8 mouse cellular contexts compared by ENCODE assay signal in the genomic region with DNA sequence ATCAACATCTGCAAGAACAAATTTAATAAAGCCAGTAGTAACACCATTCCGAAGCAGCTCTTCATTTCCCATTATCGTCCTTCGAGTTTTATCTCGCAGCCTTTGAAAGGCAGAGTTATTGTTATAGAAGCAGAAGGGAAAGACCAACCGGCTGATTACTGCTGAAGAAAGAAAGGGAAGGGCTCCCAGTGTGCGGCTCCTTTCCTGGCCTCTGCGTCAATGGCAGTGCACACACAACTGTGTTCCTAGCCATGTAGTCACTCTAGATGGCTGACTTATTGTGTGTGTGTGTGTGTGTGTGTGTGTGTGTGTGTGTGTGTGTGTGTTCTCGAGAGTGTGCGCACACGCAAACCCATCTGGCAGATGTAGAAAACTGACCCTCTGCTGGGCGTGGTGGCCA. TPM values are rescaled to one million over a fixed set of nuclear protein-coding genes. Genes with fewer than 3 reads are reported as not detected.
A peak's percentile ranks its signal among the peaks of the same experiment; 100 is the strongest.
DNase-seq lines count a peak whose midpoint lies in the region; ATAC-seq and TF ChIP-seq lines count a peak whose summit lies in the region.

No protein-coding gene starts in this region.

- no peaks in the 10 kb centered on the region for H3K27me3 ChIP-seq in heart, adult 2 months (ENCODE audit: control insufficient read depth, insufficient read depth, low read length)
- H3K27me3 ChIP-seq in neural tube, embryonic 11.5 days (ENCODE audit: control insufficient read depth, insufficient read depth, low read length) = peaks cover 18% of the 10 kb centered on the region
- peaks cover 48% of the 10 kb centered on the region for H3K27me3 ChIP-seq in liver, embryonic 12.5 days (replicated peaks)
- no peaks in the 10 kb centered on the region for H3K27me3 ChIP-seq in stomach, postnatal 0 days (ENCODE audit: control insufficient read depth, insufficient read depth, low read length)

- no peaks in the 10 kb centered on the region for H3K79me2 ChIP-seq in heart, adult 2 months (replicated peaks; ENCODE audit: control insufficient read depth, insufficient read depth, low read length)

- TF ChIP-seq POLR2A in heart, adult 2 months (IDR thresholded peaks at IDR 0.05; ENCODE audit: insufficient read depth, low read depth, low read length) = no peak

- intact Hi-C loops in heart, adult 2 months (cut with DNase I) = loop anchor here (10.0 kb wide), 1 partner anchor 140 kb away; a partner anchor contains a TSS
- intact Hi-C loops in heart, postnatal 36 days (cut with DNase I) = loop anchor here (10.0 kb wide), 1 partner anchor 480 kb away; a partner anchor contains a TSS

- H3K9me3 ChIP-seq in neural tube, embryonic 11.5 days (ENCODE audit: control insufficient read depth, low read length) = no peaks in the 10 kb centered on the region
- no peaks in the 10 kb centered on the region for H3K9me3 ChIP-seq in liver, embryonic 12.5 days (replicated peaks)
- no peaks in the 10 kb centered on the region for H3K9me3 ChIP-seq in stomach, postnatal 0 days (ENCODE audit: control insufficient read depth, low read length)

- TF ChIP-seq EP300 in heart, adult 2 months (IDR thresholded peaks at IDR 0.05; ENCODE audit: insufficient read depth, low read depth, low read length) = no peak
- no peak for TF ChIP-seq EP300 in stomach, postnatal 0 days (optimal IDR thresholded peaks at IDR 0.05)

- 0 out of 2 replicates have a peak overlapping the region, but pooled peaks have one; percentile 18 for H3K4me3 ChIP-seq in heart, adult 2 months
- no peak overlapping the region for H3K4me3 ChIP-seq in neural tube, embryonic 11.5 days (ENCODE audit: low read depth, low read length)
- peak overlapping the region; percentile 1; the same call in 1 of the 2 replicates for H3K4me3 ChIP-seq in liver, embryonic 12.5 days
- H3K4me3 ChIP-seq in stomach, postnatal 0 days (ENCODE audit: low read depth, low read length) = peak overlapping the region; percentile 12; the same call in 1 of the 2 replicates

- H3K27ac ChIP-seq in heart, adult 2 months = peak overlapping the region; percentile 87
- no peak overlapping the region for H3K27ac ChIP-seq in neural tube, embryonic 11.5 days (ENCODE audit: low read depth, low read length)
- peak overlapping the region; percentile 55 for H3K27ac ChIP-seq in liver, embryonic 12.5 days
- peak overlapping the region; percentile 90 for H3K27ac ChIP-seq in stomach, postnatal 0 days (replicated peaks)

- ATAC-seq in neural tube, embryonic 11.5 days (ENCODE audit: insufficient read depth, low FRiP score, low TSS enrichment) = no peak
- ATAC-seq in liver, embryonic 12.5 days = no peak
- ATAC-seq in stomach, postnatal 0 days (ENCODE audit: low FRiP score, low TSS enrichment) = peak; percentile 35

- H3K4me1 ChIP-seq in heart, adult 2 months (ENCODE audit: control insufficient read depth, insufficient read depth, low read length) = peaks cover 20% of the 10 kb centered on the region
- H3K4me1 ChIP-seq in neural tube, embryonic 11.5 days (ENCODE audit: control insufficient read depth, insufficient read depth, low read length) = peaks cover 6% of the 10 kb centered on the region
- H3K4me1 ChIP-seq in liver, embryonic 12.5 days = peaks cover 15% of the 10 kb centered on the region; the same call in 1 of the 2 replicates
- peaks cover 4% of the 10 kb centered on the region; the same call in 1 of the 2 replicates for H3K4me1 ChIP-seq in stomach, postnatal 0 days (replicated peaks; ENCODE audit: control insufficient read depth, insufficient read depth)

- WGBS in heart, adult 2 months = 21% methylated on average over 11 of the region's 11 CpGs
- WGBS in neural tube, embryonic 11.5 days = 48% methylated on average over 11 of the region's 11 CpGs
- 20% methylated on average over 11 of the region's 11 CpGs for WGBS in liver, embryonic 12.5 days (ENCODE audit: insufficient replicate concordance)
- WGBS in stomach, postnatal 0 days = 36% methylated on average over 11 of the region's 11 CpGs

- TF ChIP-seq CTCF in heart, adult 2 months (IDR thresholded peaks at IDR 0.05) = no peak
- no peak for TF ChIP-seq CTCF in stomach, postnatal 0 days (IDR thresholded peaks at IDR 0.05; ENCODE audit: low read depth)

- peak overlapping the region; percentile 29 for H3K4me2 ChIP-seq in neural tube, embryonic 11.5 days (ENCODE audit: low read depth)
- H3K4me2 ChIP-seq in liver, embryonic 12.5 days = peak overlapping the region; percentile 43
- peak overlapping the region; percentile 49 for H3K4me2 ChIP-seq in stomach, postnatal 0 days (replicated peaks; ENCODE audit: low read depth)

- H3K9ac ChIP-seq in heart, adult 2 months (ENCODE audit: low read depth, low read length) = 0 out of 2 replicates have a peak overlapping the region, but pooled peaks have one; percentile 3
- no peak overlapping the region for H3K9ac ChIP-seq in neural tube, embryonic 11.5 days (ENCODE audit: low read length)
- H3K9ac ChIP-seq in liver, embryonic 12.5 days = no peak overlapping the region
- peak overlapping the region; percentile 52; the same call in 1 of the 2 replicates for H3K9ac ChIP-seq in stomach, postnatal 0 days (ENCODE audit: low read length)

- H3K36me3 ChIP-seq in heart, adult 2 months (ENCODE audit: control insufficient read depth, insufficient read depth, low read length) = no peaks in the 10 kb centered on the region
- H3K36me3 ChIP-seq in neural tube, embryonic 11.5 days (ENCODE audit: control insufficient read depth, insufficient read depth, low read length) = no peaks in the 10 kb centered on the region
- no peaks in the 10 kb centered on the region for H3K36me3 ChIP-seq in liver, embryonic 12.5 days
- no peaks in the 10 kb centered on the region for H3K36me3 ChIP-seq in stomach, postnatal 0 days (ENCODE audit: control insufficient read depth, insufficient read depth, low read length)

- peak in 1 of 2 experiments; percentile 31 for DNase-seq in heart, adult 2 months
- no peak for DNase-seq in heart, postnatal 36 days
- DNase-seq in neural tube, embryonic 11.5 days (ENCODE audit: low spot score) = no peak
- no peak for DNase-seq in neural tube, embryonic 10.5 days (ENCODE audit: extremely low spot score, low spot score)
- DNase-seq in stomach, postnatal 0 days (ENCODE audit: low spot score) = no peak
- DNase-seq in urinary bladder, postnatal 14 days (ENCODE audit: low spot score) = no peak
- no peak for DNase-seq in adrenal gland, postnatal 36 days

RNA-seq across cellular contexts. Expression of a gene that starts 4.7 kb away (rescaled TPM):
- 1 to 10 TPM in 1 of 2 experiments, under 1 TPM in 1; 0.70 to 1.5 TPM for total RNA-seq in heart, adult 2 months (2021)
- 1.7 and 1.9 TPM in 2 replicates for polyA plus RNA-seq in heart, adult 2 months (2012; rRNA removed)
- total RNA-seq in heart, postnatal 36 days (2021) = under 1 TPM; 0.60 to 0.92 TPM
- 3.0 and 4.9 TPM in 2 replicates for polyA plus RNA-seq in neural tube, embryonic 11.5 days (2014; fragmentation: Nextera tagmentation; extraction: Ambion mirVana)
- 0.88 and 0.91 TPM in 2 replicates for polyA plus RNA-seq in liver, embryonic 12.5 days (2016; fragmentation: Nextera tagmentation; extraction: Ambion mirVana)
- polyA plus RNA-seq in stomach, postnatal 0 days (2015; fragmentation: Nextera tagmentation; extraction: Ambion mirVana) = 20.2 and 22.0 TPM in 2 replicates
- total RNA-seq in adrenal gland, postnatal 36 days (2021) = 1 to 10 TPM in 1 of 2 experiments, under 1 TPM in 1; 0.56 to 1.1 TPM

RNA-seq across cellular contexts. Expression of a gene that starts 45.7 kb away (rescaled TPM):
- total RNA-seq in heart, adult 2 months (2021) = 1 to 10 TPM; 2.8 to 4.9 TPM
- 5.9 and 8.1 TPM in 2 replicates for polyA plus RNA-seq in heart, adult 2 months (2012; rRNA removed)
- 1 to 10 TPM; 3.1 to 3.7 TPM for total RNA-seq in heart, postnatal 36 days (2021)
- polyA plus RNA-seq in neural tube, embryonic 11.5 days (2014; fragmentation: Nextera tagmentation; extraction: Ambion mirVana) = 17.5 and 19.3 TPM in 2 replicates
- 12.6 and 14.1 TPM in 2 replicates for polyA plus RNA-seq in liver, embryonic 12.5 days (2016; fragmentation: Nextera tagmentation; extraction: Ambion mirVana)
- 18.2 and 20.3 TPM in 2 replicates for polyA plus RNA-seq in stomach, postnatal 0 days (2015; fragmentation: Nextera tagmentation; extraction: Ambion mirVana)
- total RNA-seq in adrenal gland, postnatal 36 days (2021) = 1 to 10 TPM; 5.6 to 7.0 TPM

Comparison
In these comparisons a context has a peak if more than half of its experiments do, and no peak if none do; other contexts are left out.
1. H3K9ac ChIP-seq: peak in heart, adult 2 months (single experiment) and stomach, postnatal 0 days (single experiment); none in neural tube, embryonic 11.5 days (single experiment) and liver, embryonic 12.5 days (single experiment).
2. Peak in every context shown above with its lines, with median percentiles within 50 percentile points of each other: H3K4me2 ChIP-seq.